Mouse (Mus musculus): ENCODE results near the gene Tgfb2.

Tgfb2 gene

DNA sequence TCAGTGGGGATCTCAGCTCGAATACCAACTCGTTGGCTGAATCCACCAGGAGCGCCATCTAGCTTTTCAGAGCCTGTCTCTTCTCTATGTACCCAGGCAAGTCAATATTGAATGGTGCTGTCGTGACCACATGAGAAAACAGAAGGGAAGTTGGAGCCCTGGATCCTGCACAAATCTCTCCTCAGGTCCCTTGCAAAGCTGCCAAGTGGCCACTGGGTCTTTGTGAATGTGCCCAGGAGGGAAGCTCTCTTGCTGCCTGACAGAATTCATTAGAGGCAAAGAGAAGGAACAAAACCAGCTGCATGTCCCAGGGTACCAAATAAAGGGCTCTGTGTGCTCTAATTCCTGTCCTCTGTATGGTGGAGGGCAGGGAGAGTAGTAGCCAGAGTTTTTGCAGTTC, 50.7 kb downstream of the Tgfb2 start:
- DNase-seq: no peak

DNA sequence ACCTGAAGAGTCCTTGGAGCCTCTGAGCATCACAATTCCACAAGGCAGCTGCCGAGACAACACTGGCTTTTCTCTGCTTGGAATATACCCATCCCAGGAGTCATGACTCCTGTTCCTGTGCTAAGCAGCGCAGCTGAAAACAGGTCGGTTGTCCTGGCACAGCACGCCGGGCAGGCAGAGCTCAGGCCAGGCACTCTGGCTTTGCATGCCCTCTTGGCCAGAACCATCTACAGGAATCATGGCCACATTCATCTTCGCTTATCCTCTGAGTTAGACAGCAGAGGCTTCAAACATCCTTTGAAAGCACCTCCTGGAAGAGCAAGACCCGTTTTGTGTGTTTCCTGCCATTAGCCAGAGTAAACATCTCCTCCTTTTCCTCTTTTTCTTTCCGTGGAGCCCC, 53.6 kb downstream of the Tgfb2 start:
- peak; percentile 34 for DNase-seq

DNA sequence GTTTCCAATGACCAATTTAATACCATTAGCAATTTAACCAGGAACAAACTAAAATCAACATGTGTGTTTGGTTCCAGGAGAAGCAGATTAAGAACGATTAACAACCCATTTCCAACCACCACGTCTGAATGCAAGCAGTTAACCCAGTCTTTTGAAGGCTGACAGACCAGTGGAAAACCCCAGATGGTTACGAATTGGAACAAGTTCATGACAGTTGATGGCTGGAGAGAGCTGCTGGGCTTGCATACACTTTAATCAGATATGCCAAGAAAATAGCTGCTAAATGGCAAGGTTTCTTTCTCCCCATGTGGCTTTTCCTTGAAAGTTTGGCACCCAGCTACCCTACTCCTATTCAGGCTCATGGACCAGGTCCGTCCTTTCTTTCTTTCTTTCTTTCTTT, 55.8 kb downstream of the Tgfb2 start:
- no peak for DNase-seq

DNA sequence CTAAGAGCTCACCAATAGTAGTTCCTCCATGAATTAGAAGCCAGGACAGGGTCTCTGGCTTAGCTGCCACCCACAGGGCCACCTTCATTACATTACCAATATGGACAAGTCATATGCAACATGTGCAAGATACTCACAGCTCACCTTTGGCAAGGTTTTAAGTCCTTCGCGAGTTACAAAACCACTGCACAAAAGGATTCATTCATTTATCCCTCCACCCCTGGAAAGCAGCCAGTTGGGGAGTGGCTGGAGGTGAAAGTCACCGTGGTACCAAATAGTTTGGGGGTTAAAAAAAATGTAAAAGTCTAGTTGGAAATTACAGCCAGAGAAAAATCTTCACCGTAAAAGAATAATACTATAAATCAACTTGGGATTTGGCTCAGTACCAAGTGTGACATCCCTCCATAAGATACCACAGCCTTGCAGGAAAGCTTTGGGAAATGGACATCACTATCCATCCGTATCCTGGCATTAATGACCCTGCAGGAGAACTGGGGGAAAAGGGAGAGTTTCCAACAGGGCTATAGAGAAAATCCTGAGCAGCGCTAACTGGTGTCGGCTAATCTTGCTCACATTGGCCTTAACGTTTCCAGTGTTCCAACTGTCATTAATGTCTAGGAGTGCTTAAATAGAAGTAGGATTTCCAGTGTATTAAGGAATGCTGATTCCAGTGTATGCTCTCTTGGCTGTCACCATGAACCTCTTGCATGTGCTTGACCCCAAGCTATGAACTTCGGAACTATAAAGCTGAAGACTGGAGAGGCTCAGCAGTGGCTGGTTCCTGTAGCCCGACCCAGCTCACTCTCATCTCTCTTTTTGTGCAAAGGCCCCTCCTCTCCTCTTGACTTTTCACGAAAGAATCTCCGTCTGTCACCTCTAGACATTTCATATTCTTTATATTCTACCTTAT, 68.2 kb downstream of the Tgfb2 start:
- DNase-seq: no peak

DNA sequence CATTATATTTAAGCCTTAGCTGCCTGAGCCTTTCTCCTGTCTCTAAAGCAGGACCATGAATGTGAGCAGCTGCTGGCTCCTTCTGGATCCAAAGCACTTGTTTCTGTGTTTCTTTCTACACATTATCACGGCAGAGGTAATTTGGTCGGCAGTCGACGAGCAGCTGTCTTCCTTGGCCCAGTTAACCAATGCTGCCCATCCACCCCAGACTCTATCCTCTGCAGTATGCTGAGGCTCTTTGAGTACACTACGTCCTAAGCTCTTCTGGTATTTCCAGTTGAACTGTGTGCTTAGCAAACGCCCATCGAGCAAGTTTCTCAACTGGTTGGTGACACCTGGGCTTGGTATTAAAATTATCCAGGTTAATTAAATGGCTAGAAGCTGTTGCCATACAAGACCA, 70.7 kb downstream of the Tgfb2 start:
- no peak for DNase-seq

DNA sequence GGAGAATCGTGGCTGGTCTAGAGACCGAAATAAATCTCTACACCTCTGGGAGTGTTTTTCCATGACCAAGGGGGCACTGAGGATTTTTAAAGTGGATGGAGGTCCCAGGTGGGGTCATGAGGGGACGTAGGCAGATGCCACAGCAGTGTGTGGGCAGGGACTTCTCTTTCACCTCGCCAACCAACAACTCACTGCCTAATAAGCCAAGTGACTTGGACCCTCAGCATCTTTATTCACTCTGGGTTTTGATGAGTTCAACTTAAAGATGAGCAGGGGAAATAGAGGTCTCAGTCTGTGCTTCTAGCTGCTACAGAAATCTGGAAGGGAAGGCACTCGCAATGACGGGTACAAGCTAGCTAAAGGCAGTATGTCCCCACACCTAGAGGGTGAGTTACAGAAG, 74.3 kb downstream of the Tgfb2 start:
- DNase-seq: no peak

DNA sequence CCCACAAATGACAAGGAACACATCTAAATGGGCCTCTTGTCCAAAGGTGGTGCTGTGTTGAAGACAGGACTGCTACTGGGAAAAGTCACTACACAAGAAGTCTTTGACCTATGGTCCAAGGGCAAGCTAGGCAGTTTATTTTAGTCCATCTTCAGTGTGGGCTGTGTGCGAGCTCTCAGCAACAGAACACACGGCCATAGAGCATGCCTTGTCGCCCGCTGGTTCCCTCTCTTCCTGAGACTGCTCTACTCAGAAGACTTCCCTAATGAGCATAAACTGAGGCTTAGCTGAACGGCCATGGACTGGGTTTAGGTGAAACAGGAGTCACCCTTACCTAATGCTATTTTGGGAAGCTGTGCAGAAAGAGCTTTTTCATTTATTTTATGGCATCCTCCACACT, 74.8 kb downstream of the Tgfb2 start:
- no peak for DNase-seq

DNA sequence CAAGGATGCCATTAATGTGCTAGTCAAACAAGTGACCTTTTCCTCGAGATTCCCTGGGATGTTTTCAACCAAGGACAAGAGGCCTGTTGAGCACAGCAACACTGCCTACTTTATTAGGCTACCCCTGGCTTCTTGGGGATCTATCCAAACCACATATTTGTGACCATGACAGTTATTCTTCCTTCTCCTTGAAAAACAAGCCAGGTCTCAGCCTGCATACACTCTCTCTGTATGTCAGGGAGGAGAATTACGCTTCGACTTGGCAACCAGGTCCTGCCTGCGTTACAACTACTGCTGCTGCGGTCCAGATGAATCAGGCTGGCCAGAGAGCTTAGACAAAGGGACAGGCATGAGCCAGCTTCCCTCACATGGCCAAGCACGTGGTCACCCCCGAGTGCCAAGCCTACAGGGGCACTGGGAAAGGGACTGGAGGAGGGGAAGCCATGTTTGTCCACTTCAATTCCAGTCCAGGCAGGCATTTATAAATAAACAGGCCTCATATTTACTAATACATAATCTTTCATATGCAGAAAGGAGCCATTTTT, 78.3 kb downstream of the Tgfb2 start:
- peak; percentile 39 for DNase-seq

DNA sequence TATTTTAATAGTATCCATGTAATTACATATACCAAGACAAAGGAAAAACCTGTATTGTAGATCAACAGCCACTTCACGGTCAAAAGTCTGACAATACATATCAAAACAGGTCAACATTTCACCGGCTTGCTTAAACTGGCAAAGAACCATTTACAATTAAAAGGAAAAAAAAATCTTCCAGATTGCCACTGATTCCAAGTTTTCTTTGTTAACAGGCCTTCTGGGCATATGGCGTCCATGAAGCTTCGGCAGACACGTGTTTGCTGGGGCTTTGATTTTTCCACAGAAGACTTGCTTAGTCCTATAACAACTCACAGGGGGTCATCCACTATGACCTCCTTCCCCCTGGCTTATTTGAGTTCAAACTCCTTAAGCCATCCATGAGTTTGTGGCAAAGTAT, 81.3 kb downstream of the Tgfb2 start:
- no peak for DNase-seq

DNA sequence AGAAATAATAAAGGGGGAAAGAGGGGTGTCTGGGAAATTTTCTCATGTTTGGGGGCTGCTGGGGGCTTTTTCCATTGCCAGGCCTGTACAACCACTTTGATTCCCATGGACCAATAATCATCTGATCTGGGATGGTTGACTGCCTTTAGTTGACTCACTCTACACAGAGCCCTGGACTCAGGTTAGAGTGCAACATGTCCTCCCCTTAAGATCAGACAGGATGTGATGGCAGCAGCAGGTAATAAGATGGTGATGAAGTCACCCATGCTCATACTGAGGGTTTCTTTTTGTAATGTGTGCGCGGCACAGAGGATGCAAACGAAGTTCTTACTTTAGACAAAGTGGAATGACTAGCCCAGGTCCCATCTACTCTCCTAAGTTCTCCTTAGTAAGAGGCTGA, 84.0 kb downstream of the Tgfb2 start:
- no peak for DNase-seq

DNA sequence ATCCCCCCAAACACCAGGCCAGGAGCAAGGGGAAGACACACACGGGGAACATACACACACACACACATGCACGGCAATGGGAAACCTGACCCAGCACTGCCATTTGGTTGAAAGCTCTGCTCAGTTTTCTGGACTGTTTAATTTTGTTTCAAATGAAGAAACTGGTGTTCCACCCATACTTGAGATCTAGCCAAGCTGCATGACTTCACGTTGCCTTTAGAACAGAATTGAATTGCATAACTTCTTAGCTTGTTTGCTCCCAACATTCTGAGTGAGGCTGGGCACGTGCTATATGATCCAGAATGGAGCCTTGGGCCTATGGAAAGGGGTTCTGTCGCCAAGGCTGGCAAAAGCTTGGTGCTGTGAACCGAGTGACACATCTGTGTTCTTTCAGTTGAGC, 87.5 kb downstream of the Tgfb2 start:
- peak; percentile 28 for DNase-seq

DNA sequence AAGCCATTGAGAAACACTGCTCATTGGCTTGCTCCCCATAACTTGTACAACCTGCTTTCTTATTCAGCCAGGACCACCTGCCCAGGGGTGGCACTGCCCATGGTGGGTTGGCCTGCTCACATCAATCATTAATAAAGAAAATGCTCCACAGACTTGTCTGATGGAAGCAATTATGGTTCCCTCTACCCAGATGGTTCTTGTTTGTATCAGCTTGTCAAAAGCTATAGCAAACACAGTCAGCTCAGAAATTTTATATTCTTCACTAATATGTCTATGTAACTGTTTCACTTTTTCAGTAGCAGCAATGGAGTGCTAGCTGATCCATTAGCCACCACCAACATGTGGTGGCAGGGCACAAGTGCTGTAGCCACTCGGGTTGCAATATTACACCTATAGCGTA, 94.4 kb downstream of the Tgfb2 start:
- no peak for DNase-seq

DNA sequence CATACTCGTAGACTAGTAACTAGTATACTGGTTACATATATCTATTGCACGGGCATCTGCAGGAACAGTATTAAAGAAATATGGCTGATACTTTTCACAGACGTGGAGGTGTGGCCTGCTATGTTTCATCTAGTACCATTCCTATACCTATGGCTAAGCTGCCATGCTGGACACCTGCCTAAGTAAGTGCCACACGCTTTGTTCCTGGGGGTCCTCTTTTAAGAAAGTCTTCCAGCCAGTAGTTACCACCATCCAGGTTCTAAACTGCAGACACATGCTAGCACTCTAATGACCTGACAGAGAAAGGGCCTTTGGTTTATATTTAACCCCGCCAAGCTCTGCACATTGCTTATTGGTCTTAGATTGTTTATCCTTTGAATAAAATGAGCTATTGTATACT, 95.3 kb downstream of the Tgfb2 start:
- DNase-seq: no peak

DNA sequence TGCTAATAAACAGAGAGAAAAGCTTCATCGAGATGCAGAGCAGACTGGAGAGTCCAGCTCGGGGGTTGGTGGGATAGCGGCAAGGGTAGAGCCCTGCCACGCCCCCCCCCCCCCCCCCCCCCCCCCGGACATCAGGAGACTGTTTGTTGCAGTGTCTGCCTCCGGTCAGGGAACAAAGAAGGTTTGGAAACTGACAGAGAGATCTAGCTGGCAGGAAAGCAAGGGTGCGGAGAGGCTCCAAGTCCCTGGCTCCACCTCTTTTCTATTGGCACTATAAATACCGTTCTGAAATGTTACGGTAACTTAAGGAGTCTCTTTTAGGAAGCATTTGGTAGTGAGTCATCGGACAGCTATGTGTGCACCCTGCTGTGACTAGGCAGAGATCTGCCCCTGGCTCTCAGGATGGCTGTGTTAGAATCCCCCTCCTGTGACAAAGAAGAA, 96.0 kb downstream of the Tgfb2 start:
- DNase-seq: peak; percentile 41

DNA sequence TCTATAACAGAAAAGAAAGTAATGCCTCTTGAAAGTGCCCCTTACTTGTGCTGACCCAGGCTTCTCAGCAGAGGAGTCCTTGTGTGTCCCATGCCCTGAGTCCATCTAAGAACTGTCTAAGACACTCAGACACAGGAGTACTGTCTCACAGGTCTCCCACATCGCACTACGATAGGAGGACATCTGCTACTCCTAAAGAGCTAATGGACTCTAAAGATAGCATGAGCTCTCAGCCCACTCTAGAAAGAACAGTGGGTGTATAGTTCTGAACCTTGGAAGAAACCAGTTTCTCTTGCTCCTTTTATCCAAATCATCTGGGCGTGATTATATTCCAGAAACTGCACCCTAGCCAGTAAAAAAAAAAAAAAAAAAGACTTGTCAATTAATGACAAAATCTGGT, 97.7 kb downstream of the Tgfb2 start:
- no peak for DNase-seq

DNA sequence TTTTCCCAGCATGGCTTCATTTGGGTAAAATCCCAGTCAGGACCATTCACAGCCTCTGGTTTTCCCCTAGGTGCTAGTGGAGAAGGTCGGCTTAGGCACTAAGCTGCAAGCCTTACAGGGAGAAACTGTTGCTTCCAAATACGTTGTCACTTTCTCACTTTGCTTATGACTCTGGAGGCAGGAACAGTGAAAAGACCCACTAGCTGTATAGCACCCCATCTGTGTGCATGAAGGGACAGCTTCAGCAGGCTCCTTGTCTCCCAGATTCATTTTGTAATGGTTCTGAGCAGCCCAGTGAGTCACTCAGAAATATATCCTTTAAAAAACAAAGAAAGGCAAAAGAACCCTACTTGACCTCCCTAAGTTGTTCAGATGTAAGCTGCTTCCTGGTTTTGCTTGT, 100.2 kb downstream of the Tgfb2 start:
- DNase-seq: no peak

DNA sequence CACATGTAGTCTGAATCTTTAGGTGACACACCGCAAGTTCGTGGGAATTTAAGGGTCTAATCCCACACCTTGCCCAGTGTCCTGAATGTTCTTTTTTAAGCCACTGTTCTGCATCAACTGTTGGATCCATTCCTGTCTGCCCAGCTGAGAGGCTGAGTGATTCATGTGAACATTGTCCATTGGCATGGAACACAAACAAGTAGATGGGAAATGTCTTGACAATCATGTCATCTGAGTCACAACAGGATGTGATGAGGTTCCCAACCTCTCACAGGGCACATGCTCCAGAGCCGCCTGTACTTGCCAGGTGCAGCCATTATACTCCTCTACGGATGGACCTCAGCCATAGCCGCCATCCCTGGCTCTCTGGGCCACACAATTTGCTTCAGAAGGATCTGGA, 101.7 kb downstream of the Tgfb2 start:
- no peak for DNase-seq

DNA sequence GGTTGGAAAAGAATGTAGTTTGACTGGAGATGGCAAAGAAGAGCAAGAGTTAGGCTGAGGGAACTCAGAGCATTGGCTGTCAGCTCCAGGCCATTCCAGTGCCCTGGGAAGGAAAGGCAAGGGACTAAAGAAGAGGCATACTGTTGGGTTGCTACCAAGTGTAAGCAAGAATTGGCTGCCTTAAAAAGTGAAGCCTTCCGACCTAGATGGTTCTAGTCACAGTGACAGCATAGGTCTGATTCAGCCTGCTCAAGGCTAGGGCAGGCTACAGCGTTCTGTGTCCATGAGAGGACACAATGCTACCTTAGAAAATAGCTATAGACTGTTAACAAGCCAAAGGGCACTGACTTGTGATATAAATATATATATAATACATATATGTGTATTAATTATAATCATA, 117.6 kb downstream of the Tgfb2 start:
- DNase-seq: no peak

DNA sequence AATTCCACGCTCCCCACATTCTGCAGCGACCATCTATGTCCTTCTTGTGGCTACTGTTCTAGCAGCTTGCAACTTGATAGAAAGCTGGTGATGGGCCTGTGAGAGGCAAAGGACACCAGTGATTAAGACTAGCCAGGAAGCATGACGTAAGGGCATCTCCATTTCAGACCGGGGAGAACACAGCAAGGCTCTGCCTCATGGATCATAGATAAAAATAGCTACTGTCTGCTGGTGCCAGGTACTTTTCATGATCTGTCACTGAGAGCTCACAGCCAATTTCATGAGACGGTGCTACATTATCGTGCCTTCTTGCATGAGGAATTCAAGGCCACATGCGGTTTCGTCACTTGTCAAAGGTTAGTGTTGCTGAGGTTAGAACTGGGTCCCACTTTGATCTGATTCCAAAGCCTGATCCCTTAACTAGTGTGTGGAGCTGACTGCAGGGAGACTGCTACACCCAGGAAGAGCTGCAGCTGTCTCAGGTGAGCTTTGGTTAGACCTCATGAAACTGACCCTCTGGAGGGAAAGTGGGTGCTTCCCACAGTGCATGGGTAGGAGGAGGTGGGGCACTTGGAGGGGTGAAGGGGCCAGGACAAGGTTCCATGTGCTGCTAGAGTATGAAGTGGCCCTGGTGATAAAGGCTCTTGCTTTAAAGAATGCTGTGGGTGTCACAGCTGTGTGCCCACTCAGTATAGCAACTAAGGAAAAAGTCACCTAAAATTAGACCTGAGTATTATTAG, 118.6 kb downstream of the Tgfb2 start:
- no peak for DNase-seq

DNA sequence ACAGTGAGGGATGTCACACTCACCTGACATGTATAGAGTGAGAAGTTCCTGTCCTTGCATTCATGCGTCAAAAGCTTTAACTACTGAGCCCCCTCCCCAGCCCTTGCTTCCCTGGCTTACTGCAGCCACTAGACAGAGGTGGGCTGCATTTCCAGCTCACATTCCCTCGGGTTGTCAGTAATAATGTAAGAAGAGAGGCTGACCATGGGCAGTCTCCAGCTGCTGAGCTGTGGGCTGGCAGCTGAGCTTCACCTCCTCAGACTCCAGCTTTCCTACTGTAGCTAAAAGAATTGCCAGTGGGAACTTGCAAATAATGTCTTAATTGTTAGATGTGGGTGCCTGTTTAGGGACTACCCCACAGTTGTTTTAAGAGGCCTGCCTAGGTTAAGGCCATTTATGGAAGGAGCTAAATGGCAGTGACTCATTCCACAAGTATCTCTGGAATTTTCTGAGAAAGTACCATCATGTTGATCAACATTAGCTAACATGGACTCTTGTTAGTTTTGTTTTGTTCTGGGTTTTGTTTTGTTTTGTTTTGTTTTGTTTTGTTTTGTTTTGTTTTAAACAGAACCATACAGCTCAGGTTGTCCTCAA, 120.1 kb downstream of the Tgfb2 start:
- no peak for DNase-seq

DNA sequence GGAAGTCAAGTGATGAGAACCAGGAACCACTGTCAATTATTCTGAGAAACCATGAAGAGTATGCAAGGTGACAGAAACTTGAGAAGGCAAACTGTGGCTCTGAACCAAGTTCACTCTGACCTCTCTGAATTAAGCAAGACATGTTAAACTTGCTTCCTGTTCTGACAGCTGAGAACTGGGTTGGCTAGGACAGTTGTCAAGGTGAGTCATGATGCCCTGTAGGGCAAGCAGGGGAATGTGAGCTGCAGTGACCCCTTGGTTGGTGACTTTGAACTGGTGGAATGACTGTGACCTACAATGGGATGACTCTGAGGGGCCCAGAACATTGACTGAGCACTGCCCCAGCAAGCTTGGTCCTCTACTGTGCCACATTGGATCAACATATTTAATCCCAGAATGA, 121.9 kb downstream of the Tgfb2 start:
- DNase-seq: no peak

DNA sequence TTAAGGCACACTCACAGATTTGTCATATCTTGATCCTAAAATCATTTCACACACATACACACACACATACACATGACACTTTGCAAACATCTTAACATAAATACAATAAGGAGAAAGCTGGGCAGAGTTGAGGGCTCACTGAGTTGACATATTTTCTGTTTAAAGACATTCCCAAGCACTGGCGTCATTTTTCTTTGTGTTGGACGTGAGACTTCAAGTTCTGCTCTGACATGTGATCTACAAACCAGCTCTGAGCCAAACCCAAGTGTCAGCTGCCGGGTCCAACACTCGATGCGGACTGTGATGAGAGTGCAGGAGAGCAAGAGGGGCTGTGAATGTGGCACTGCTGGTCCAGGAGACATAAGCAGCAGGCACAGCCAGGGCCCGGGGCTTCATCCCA, 123.7 kb downstream of the Tgfb2 start:
- DNase-seq: no peak

DNA sequence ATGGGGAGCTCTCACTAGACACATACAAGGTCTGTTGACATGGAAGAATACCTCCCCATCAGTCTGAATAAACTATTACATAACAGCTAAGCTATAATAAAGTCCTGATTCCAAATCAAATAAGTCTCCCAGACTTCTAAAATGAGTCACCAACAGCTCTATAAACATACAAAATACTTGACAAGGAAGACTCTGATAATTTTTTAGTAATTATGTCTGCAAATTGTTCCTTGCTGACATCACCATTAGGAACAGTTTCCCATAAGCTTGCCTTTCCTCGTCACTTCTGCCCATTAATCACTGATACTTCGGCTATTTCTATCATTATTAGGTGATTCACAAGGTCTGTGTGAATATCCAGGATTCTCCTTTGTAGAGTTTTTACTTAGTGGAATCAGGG, 124.1 kb downstream of the Tgfb2 start:
- no peak for DNase-seq

DNA sequence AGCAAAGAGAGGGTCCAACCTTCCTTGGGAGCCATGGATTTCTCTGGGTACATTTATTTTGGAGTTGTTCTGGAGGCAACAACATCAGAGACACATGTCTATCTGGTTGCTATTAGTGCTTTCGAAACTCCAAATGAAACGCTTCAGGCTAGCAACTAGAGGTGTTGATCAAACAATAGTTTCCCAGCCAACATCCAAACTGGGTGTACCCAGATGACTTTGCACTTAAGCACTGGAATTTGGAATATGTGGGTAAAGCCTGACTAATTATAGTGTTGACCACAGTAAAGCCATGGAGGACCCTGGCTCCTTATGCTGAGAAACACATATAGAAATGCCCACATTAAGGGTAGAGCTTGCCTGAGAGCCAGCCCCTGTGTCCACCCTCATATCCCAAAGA, 124.7 kb downstream of the Tgfb2 start:
- DNase-seq: no peak
